Mouse (Mus musculus): ENCODE results near the gene Retsat. TPM values are rescaled to one million over a fixed set of nuclear protein-coding genes. Genes with fewer than 3 reads are reported as not detected.

Gene Retsat
- polyA plus RNA-seq, 1 experiment: 15.6 TPM

- Histone ChIP-seq H3K27ac (ENCODE audit: insufficient read depth, low read length) (no peak overlapping the region), H3K4me3 (replicated peaks; ENCODE audit: insufficient read depth, low read depth, low read length) (no peak overlapping the region), H3K27me3 (ENCODE audit: control insufficient read depth, insufficient read depth, low read length) (no peaks in the 10 kb centered on the region), H3K4me1 (ENCODE audit: control insufficient read depth, insufficient read depth, low read length) (no peaks in the 10 kb centered on the region)
- 90% methylated on average over 2 of the region's 2 CpGs for WGBS
- TF ChIP-seq CTCF (IDR thresholded peaks at IDR 0.05; ENCODE audit: borderline replicate concordance, insufficient read depth, low read depth, low read length) (no peak), POLR2A (IDR thresholded peaks at IDR 0.05; ENCODE audit: borderline replicate concordance, insufficient read depth, low read length) (no peak)
- DNase-seq: no peak
Observed at GRCm38 (mm10) chr6:72604066-72604465, 5.8 kb downstream of the Retsat start.

GRCm38 (mm10) chr6:72607060-72607459 is 8.8 kb downstream of the Retsat start:
- Histone ChIP-seq H3K27ac (ENCODE audit: insufficient read depth, low read length) (no peak overlapping the region), H3K4me1 (ENCODE audit: control insufficient read depth, insufficient read depth, low read length) (no peaks in the 10 kb centered on the region), H3K4me3 (replicated peaks; ENCODE audit: insufficient read depth, low read depth, low read length) (no peak overlapping the region), H3K27me3 (ENCODE audit: control insufficient read depth, insufficient read depth, low read length) (no peaks in the 10 kb centered on the region)
- TF ChIP-seq POLR2A (IDR thresholded peaks at IDR 0.05; ENCODE audit: borderline replicate concordance, insufficient read depth, low read length) (no peak), CTCF (IDR thresholded peaks at IDR 0.05; ENCODE audit: borderline replicate concordance, insufficient read depth, low read depth, low read length) (no peak)
- WGBS: 55% methylated on average over 4 of the region's 4 CpGs
- no peak for DNase-seq

- no peak overlapping the region for H3K27ac ChIP-seq (ENCODE audit: insufficient read depth, low read length)
- no peak for DNase-seq
- H3K27me3 ChIP-seq (ENCODE audit: control insufficient read depth, insufficient read depth, low read length): no peaks in the 10 kb centered on the region
- 41% methylated on average over 5 of the region's 5 CpGs for WGBS
- TF ChIP-seq CTCF (IDR thresholded peaks at IDR 0.05; ENCODE audit: borderline replicate concordance, insufficient read depth, low read depth, low read length): no peak
- H3K4me1 ChIP-seq (ENCODE audit: control insufficient read depth, insufficient read depth, low read length): no peaks in the 10 kb centered on the region
- H3K4me3 ChIP-seq (replicated peaks; ENCODE audit: insufficient read depth, low read depth, low read length): no peak overlapping the region
Observed at GRCm38 (mm10) chr6:72607676-72608075, 9.4 kb downstream of the Retsat start.

DNA sequence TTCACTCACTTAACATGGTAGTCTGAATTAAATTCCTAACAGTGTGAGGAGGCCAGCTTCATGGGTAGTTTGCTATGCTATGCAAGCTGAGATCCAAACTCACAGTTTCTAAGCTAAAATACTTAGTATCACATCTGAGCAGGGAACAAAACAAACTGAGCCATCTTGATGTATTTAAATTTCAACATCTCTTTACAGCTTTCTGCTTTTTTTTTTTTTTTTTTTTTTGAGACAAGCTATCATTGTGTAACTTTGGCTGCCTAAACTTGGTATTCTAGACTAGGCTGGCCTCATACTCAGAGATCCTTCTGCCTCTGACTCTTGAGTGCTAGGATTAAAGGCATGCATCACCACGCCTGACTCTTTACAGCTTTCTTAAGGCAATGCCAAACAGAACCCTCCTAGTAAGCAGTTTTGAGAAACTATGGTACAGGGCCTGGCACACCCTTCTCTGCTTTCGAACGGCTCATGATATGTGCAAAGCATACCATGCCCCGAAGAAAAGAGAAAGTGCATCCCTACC is 10.4 kb downstream of the Retsat start:
- 85% methylated on average over 4 of the region's 4 CpGs for WGBS
- Histone ChIP-seq H3K27ac (ENCODE audit: insufficient read depth, low read length) (no peak overlapping the region), H3K27me3 (ENCODE audit: control insufficient read depth, insufficient read depth, low read length) (no peaks in the 10 kb centered on the region), H3K4me1 (ENCODE audit: control insufficient read depth, insufficient read depth, low read length) (no peaks in the 10 kb centered on the region), H3K4me3 (replicated peaks; ENCODE audit: insufficient read depth, low read depth, low read length) (no peak overlapping the region)
- no peak for DNase-seq
- TF ChIP-seq POLR2A (IDR thresholded peaks at IDR 0.05; ENCODE audit: borderline replicate concordance, insufficient read depth, low read length): no peak
- TF ChIP-seq CTCF (IDR thresholded peaks at IDR 0.05; ENCODE audit: borderline replicate concordance, insufficient read depth, low read depth, low read length): no peak

DNA sequence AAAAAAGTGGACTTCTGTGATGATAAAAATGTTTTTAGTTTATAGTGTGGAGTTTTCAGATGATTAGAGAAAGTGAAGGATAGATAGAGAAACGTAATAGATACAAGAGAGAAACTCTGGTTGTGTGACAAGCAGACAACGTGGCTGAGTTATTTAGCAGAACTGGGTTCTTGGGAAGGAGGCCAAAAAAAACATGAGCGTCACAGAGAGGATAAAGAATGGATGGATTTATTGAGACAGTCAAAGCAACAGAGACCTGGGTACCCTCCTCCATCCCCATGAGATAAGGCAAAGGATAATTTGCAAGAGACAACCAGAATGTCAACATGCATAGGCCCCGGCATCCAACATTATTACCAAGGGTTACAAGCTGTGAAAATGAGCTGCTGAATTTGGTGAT is 12.0 kb downstream of the Retsat start:
- Histone ChIP-seq H3K4me3 (replicated peaks; ENCODE audit: insufficient read depth, low read depth, low read length) (no peak overlapping the region), H3K27ac (ENCODE audit: insufficient read depth, low read length) (no peak overlapping the region), H3K4me1 (ENCODE audit: control insufficient read depth, insufficient read depth, low read length) (peaks cover 4% of the 10 kb centered on the region; the same call in 1 of the 2 replicates), H3K27me3 (ENCODE audit: control insufficient read depth, insufficient read depth, low read length) (no peaks in the 10 kb centered on the region)
- 51% methylated on average over 4 of the region's 4 CpGs for WGBS
- no peak for DNase-seq
- no peak for TF ChIP-seq CTCF (IDR thresholded peaks at IDR 0.05; ENCODE audit: borderline replicate concordance, insufficient read depth, low read depth, low read length)
- TF ChIP-seq POLR2A (IDR thresholded peaks at IDR 0.05; ENCODE audit: borderline replicate concordance, insufficient read depth, low read length): no peak

- Histone ChIP-seq H3K4me1 (ENCODE audit: control insufficient read depth, insufficient read depth, low read length) (peaks cover 4% of the 10 kb centered on the region; the same call in 1 of the 2 replicates), H3K27me3 (ENCODE audit: control insufficient read depth, insufficient read depth, low read length) (no peaks in the 10 kb centered on the region), H3K27ac (ENCODE audit: insufficient read depth, low read length) (no peak overlapping the region), H3K4me3 (replicated peaks; ENCODE audit: insufficient read depth, low read depth, low read length) (peak overlapping the region; percentile 80)
- WGBS: 39% methylated on average over 2 of the region's 2 CpGs
- DNase-seq: no peak
- no peak for TF ChIP-seq POLR2A (IDR thresholded peaks at IDR 0.05; ENCODE audit: borderline replicate concordance, insufficient read depth, low read length)
- TF ChIP-seq CTCF (IDR thresholded peaks at IDR 0.05; ENCODE audit: borderline replicate concordance, insufficient read depth, low read depth, low read length): no peak
Observed at GRCm38 (mm10) chr6:72615151-72615550, 16.9 kb downstream of the Retsat start.

GRCm38 (mm10) chr6:72615561-72616375 is 17.5 kb downstream of the Retsat start:
- no peaks in the 10 kb centered on the region for H3K27me3 ChIP-seq (ENCODE audit: control insufficient read depth, insufficient read depth, low read length)
- TF ChIP-seq CTCF (IDR thresholded peaks at IDR 0.05; ENCODE audit: borderline replicate concordance, insufficient read depth, low read depth, low read length) (no peak), POLR2A (IDR thresholded peaks at IDR 0.05; ENCODE audit: borderline replicate concordance, insufficient read depth, low read length) (no peak)
- H3K4me1 ChIP-seq (ENCODE audit: control insufficient read depth, insufficient read depth, low read length): peaks cover 4% of the 10 kb centered on the region; the same call in 1 of the 2 replicates
- H3K4me3 ChIP-seq (replicated peaks; ENCODE audit: insufficient read depth, low read depth, low read length): peak overlapping the region; percentile 80
- WGBS: 18% methylated on average over 25 of the region's 25 CpGs
- DNase-seq: peak; percentile 32 to 38
- H3K27ac ChIP-seq (ENCODE audit: insufficient read depth, low read length): no peak overlapping the region

Data from cerebellum, adult 2 months (tissue).